Mouse (Mus musculus): Measurements from ENCODE around the gene Cdk5r2.

- no peak for TF ChIP-seq CTCF (IDR thresholded peaks at IDR 0.05; ENCODE audit: insufficient read depth, low read depth, low read length)
- TF ChIP-seq POLR2A (IDR thresholded peaks at IDR 0.05; ENCODE audit: insufficient read depth, low read depth, low read length), result no peak
These were observed 30.8 kb downstream of the Cdk5r2 start, which contains the start of gene Fev for GRCm38 (mm10) chr1:74885369-74886042.

Measured in olfactory bulb, adult 2 months (tissue).